Mouse (Mus musculus): ENCODE results near the gene Ankrd13a. TPM values are rescaled to one million over a fixed set of nuclear protein-coding genes. Genes with fewer than 3 reads are reported as not detected.

The Ankrd13a gene
- polyA plus RNA-seq, 1 experiment, result 71.8 TPM

DNA sequence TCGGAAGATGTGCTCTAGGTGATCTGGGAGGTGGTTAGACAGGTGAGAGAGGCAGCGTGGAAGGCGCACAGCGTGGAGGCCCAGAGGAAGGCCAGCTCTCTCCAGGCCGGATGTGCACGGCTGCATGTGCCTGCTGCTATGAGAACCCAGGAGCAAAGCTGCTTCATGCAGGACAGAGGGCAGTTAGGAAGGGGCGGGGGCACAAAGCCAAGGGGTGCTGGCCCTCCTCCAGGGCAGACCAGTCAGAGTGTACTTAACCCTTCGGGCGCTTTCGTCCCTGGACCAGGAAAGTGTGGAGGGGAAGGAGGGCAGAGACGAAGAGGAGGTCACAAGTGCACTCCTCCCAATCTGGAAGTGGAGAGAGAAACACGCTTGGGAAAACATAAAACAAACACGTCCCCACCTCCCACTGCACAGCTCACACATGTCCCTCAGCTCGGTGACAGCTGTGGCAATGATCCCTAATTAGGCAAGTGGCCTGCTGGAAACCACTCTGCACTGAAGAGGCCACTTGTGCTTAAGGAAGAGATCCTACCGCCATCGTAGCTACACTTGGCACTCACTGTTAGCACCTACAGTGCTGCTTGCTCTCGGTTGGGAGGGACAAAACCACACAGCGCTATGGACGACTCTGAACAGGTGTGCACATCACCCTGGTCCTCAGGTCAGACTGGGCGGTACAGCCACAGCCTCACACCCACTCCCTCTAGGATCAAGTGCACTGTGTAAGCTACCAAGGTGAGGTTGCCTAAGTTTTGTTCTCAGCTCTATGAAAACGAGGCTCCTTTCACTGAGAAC is 37.2 kb upstream of the Ankrd13a start:
- H3K4me1 ChIP-seq (ENCODE audit: control insufficient read depth, insufficient read depth, low read length), result no peaks in the 10 kb centered on the region
- H3K36me3 ChIP-seq (ENCODE audit: control insufficient read depth, insufficient read depth, low read length, poor library complexity, severe bottlenecking), result no peaks in the 10 kb centered on the region
- no peak overlapping the region for H3K9ac ChIP-seq (ENCODE audit: low read depth, poor library complexity, severe bottlenecking)
- H3K9me3 ChIP-seq (replicated peaks; ENCODE audit: control insufficient read depth, insufficient read depth, low read length, poor library complexity, severe bottlenecking), result no peaks in the 10 kb centered on the region
- no peaks in the 10 kb centered on the region for H3K27me3 ChIP-seq (ENCODE audit: control insufficient read depth, insufficient read depth, low read length, poor library complexity, severe bottlenecking)
- no peak for TF ChIP-seq CTCF (IDR thresholded peaks at IDR 0.05; ENCODE audit: low read depth, low read length)
- no peak for TF ChIP-seq POLR2A (IDR thresholded peaks at IDR 0.05; ENCODE audit: insufficient read depth, low read length)
- TF ChIP-seq EP300 (IDR thresholded peaks at IDR 0.05; ENCODE audit: insufficient read depth, low read depth, low read length), result no peak
- no peak overlapping the region for H3K27ac ChIP-seq (ENCODE audit: insufficient read depth, low read length)
- H3K4me3 ChIP-seq (ENCODE audit: low read depth, low read length), result no peak overlapping the region

DNA sequence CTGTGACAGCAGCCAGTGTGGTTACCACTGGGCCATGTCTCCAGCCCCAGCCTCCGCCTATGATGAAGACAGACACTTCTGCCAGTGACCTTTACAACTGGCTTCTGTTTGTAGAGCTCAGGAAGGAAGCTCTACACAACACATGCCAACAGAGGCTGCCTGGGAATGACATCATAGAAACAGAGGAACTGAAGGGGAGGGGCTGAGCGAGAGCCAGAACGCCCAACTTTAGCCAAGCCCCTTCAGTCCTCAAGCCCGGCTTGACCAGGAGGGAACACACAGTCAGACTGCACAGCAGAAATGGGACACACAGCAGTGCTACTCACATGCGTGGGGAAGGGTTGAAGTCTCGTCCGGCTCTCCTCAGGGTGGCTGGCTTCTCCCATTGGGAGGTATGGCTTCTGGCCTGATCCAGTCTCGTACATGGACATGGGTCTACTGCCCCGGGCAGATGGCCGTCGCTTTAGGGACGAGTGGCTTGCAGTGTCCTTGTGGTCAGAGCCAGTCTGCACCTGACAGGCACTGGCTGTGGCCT is 35.7 kb upstream of the Ankrd13a start:
- TF ChIP-seq POLR2A (IDR thresholded peaks at IDR 0.05; ENCODE audit: insufficient read depth, low read length), result no peak
- TF ChIP-seq CTCF (IDR thresholded peaks at IDR 0.05; ENCODE audit: low read depth, low read length), result no peak
- no peak for TF ChIP-seq EP300 (IDR thresholded peaks at IDR 0.05; ENCODE audit: insufficient read depth, low read depth, low read length)
- no peak overlapping the region for H3K27ac ChIP-seq (ENCODE audit: insufficient read depth, low read length)
- no peaks in the 10 kb centered on the region for H3K4me1 ChIP-seq (ENCODE audit: control insufficient read depth, insufficient read depth, low read length)
- H3K36me3 ChIP-seq (ENCODE audit: control insufficient read depth, insufficient read depth, low read length, poor library complexity, severe bottlenecking), result no peaks in the 10 kb centered on the region
- H3K4me3 ChIP-seq (ENCODE audit: low read depth, low read length), result no peak overlapping the region
- H3K27me3 ChIP-seq (ENCODE audit: control insufficient read depth, insufficient read depth, low read length, poor library complexity, severe bottlenecking), result no peaks in the 10 kb centered on the region
- H3K9ac ChIP-seq (ENCODE audit: low read depth, poor library complexity, severe bottlenecking), result no peak overlapping the region
- H3K9me3 ChIP-seq (replicated peaks; ENCODE audit: control insufficient read depth, insufficient read depth, low read length, poor library complexity, severe bottlenecking), result no peaks in the 10 kb centered on the region

DNA sequence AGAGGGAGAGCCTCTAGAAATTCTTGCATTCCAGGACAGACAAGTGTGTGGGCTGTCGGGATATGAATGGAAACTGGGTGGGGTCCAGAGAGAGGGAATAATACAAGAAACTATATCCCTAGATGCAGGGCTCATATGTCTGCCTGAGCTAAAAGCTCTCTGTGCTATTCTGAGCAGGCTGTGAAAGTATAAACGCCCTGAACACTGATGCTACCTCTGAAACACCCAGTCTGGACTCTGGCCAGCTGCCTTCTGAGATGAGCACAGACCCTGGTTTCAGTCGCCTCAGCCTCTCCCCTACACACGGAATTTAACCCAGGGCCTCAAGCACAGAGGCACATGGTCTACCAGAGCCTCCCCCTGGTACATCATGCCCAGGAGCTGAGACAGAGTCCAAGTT is 33.9 kb upstream of the Ankrd13a start:
- Histone ChIP-seq H3K9me3 (replicated peaks; ENCODE audit: control insufficient read depth, insufficient read depth, low read length, poor library complexity, severe bottlenecking) (no peaks in the 10 kb centered on the region), H3K27me3 (ENCODE audit: control insufficient read depth, insufficient read depth, low read length, poor library complexity, severe bottlenecking) (no peaks in the 10 kb centered on the region), H3K36me3 (ENCODE audit: control insufficient read depth, insufficient read depth, low read length, poor library complexity, severe bottlenecking) (no peaks in the 10 kb centered on the region), H3K4me3 (ENCODE audit: low read depth, low read length) (no peak overlapping the region), H3K27ac (ENCODE audit: insufficient read depth, low read length) (no peak overlapping the region), H3K9ac (ENCODE audit: low read depth, poor library complexity, severe bottlenecking) (no peak overlapping the region), H3K4me1 (ENCODE audit: control insufficient read depth, insufficient read depth, low read length) (no peaks in the 10 kb centered on the region)
- TF ChIP-seq EP300 (IDR thresholded peaks at IDR 0.05; ENCODE audit: insufficient read depth, low read depth, low read length), result no peak
- no peak for TF ChIP-seq CTCF (IDR thresholded peaks at IDR 0.05; ENCODE audit: low read depth, low read length)
- no peak for TF ChIP-seq POLR2A (IDR thresholded peaks at IDR 0.05; ENCODE audit: insufficient read depth, low read length)

DNA sequence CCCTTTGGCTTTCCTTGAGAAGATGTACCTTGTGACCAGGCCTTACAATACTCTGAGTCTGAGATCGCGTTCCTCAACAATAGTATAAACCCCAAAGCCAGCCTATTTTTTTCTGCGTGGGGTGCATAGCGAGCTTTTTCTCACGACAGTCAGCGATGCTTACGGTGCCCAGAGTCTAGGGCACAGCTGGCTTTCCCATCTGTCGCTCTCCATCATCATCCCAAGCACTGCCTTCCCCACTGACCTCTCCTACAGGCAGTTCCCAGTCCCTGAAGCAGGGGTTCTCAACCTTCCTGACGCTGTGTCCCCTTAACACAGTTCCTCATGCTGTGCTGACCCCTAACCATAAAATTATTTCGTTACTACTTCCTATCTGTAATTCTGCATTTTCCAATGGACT is 31.9 kb upstream of the Ankrd13a start:
- no peaks in the 10 kb centered on the region for H3K9me3 ChIP-seq (replicated peaks; ENCODE audit: control insufficient read depth, insufficient read depth, low read length, poor library complexity, severe bottlenecking)
- no peaks in the 10 kb centered on the region for H3K36me3 ChIP-seq (ENCODE audit: control insufficient read depth, insufficient read depth, low read length, poor library complexity, severe bottlenecking)
- H3K4me1 ChIP-seq (ENCODE audit: control insufficient read depth, insufficient read depth, low read length), result no peaks in the 10 kb centered on the region
- no peak overlapping the region for H3K9ac ChIP-seq (ENCODE audit: low read depth, poor library complexity, severe bottlenecking)
- H3K27me3 ChIP-seq (ENCODE audit: control insufficient read depth, insufficient read depth, low read length, poor library complexity, severe bottlenecking), result no peaks in the 10 kb centered on the region
- TF ChIP-seq EP300 (IDR thresholded peaks at IDR 0.05; ENCODE audit: insufficient read depth, low read depth, low read length), result no peak
- TF ChIP-seq POLR2A (IDR thresholded peaks at IDR 0.05; ENCODE audit: insufficient read depth, low read length), result no peak
- TF ChIP-seq CTCF (IDR thresholded peaks at IDR 0.05; ENCODE audit: low read depth, low read length), result no peak
- no peak overlapping the region for H3K27ac ChIP-seq (ENCODE audit: insufficient read depth, low read length)
- no peak overlapping the region for H3K4me3 ChIP-seq (ENCODE audit: low read depth, low read length)

DNA sequence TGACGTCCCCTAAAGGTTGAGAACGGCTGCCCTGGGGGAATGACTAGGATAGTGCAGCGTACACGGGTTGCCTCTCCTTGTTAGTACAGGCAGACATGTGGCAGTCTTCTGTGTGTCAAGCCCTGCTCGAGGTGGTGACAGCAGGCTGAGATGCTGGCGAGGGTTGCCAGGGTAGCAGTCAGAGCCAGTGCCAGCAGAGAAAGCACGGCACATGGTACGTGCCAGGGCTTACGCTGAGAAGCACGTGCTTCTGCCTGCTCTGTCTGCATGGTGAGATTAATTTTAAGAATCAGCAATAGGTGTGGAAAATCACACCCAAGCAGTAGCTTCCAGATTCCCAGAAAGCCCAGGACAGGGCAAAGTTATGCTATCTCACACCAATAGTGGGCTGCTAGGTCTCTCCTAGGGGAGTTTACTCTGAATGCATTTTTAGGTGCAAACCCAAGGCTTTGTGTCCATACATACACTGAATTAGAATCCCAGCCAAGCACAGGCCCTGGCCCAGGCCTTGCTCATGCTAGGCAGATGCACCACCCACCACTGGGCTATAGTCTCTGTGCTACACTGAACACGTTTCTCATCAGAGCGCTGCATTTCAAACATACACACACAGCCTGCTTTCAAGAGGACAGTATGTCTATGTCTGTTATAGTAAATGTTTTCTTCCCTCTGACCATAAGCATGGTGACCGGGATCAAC is 31.3 kb upstream of the Ankrd13a start:
- no peak overlapping the region for H3K9ac ChIP-seq (ENCODE audit: low read depth, poor library complexity, severe bottlenecking)
- H3K27ac ChIP-seq (ENCODE audit: insufficient read depth, low read length), result no peak overlapping the region
- TF ChIP-seq CTCF (IDR thresholded peaks at IDR 0.05; ENCODE audit: low read depth, low read length) (no peak), POLR2A (IDR thresholded peaks at IDR 0.05; ENCODE audit: insufficient read depth, low read length) (no peak)

DNA sequence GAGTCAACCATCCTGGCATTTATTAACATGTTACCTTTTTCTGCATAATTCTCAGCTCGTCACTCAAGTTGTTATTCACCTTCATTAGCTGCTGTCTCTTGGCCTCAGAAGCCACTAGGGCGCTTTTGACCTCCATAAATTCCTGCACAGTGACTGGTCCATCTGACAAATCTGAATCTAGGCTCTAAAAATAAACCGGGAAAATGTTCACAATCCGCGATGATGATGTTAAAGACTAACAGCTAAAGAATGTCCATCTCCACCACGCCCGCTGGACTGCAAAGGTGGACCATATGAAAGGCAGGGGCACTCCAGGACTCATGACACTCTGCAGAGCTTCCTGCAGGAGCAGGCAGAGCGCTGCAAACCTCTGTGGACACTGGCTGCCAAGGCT is 30.8 kb upstream of the Ankrd13a start:
- H3K4me1 ChIP-seq (ENCODE audit: control insufficient read depth, insufficient read depth, low read length), result no peaks in the 10 kb centered on the region
- no peaks in the 10 kb centered on the region for H3K36me3 ChIP-seq (ENCODE audit: control insufficient read depth, insufficient read depth, low read length, poor library complexity, severe bottlenecking)
- H3K27me3 ChIP-seq (ENCODE audit: control insufficient read depth, insufficient read depth, low read length, poor library complexity, severe bottlenecking), result no peaks in the 10 kb centered on the region
- no peak overlapping the region for H3K9ac ChIP-seq (ENCODE audit: low read depth, poor library complexity, severe bottlenecking)
- H3K9me3 ChIP-seq (replicated peaks; ENCODE audit: control insufficient read depth, insufficient read depth, low read length, poor library complexity, severe bottlenecking), result no peaks in the 10 kb centered on the region
- TF ChIP-seq EP300 (IDR thresholded peaks at IDR 0.05; ENCODE audit: insufficient read depth, low read depth, low read length), result no peak
- TF ChIP-seq CTCF (IDR thresholded peaks at IDR 0.05; ENCODE audit: low read depth, low read length), result no peak
- TF ChIP-seq POLR2A (IDR thresholded peaks at IDR 0.05; ENCODE audit: insufficient read depth, low read length), result no peak
- H3K4me3 ChIP-seq (ENCODE audit: low read depth, low read length), result no peak overlapping the region
- no peak overlapping the region for H3K27ac ChIP-seq (ENCODE audit: insufficient read depth, low read length)

More for the DNA sequence above, 31.3 kb upstream of the Ankrd13a start:
- Histone ChIP-seq H3K9me3 (replicated peaks; ENCODE audit: control insufficient read depth, insufficient read depth, low read length, poor library complexity, severe bottlenecking) (no peaks in the 10 kb centered on the region), H3K27me3 (ENCODE audit: control insufficient read depth, insufficient read depth, low read length, poor library complexity, severe bottlenecking) (no peaks in the 10 kb centered on the region), H3K4me3 (ENCODE audit: low read depth, low read length) (no peak overlapping the region), H3K4me1 (ENCODE audit: control insufficient read depth, insufficient read depth, low read length) (no peaks in the 10 kb centered on the region), H3K36me3 (ENCODE audit: control insufficient read depth, insufficient read depth, low read length, poor library complexity, severe bottlenecking) (no peaks in the 10 kb centered on the region)

All from ES-Bruce4 (cell line).